Mouse (Mus musculus) layer of hippocampus, adult 8-10 months (tissue): ENCODE measurements around the gene 2410015M20Rik. TPM values are rescaled to one million over a fixed set of nuclear protein-coding genes. Genes with fewer than 3 reads are reported as not detected.
A peak's percentile ranks its signal among the peaks of the same experiment; 100 is the strongest.

ENCODE experiments used
- DNase-seq, 2 experiments: peaks; one replicate each; pipeline ENCODE4 v3.0.0; 2022; ENCODE audit warnings: low spot score in 2 of 2
- total RNA-seq, 4 experiments: library from RNA; stranded (reverse); gene quantifications; 2 replicates each; pipeline ENCODE4 v1.2.4; 2022

2410015M20Rik gene
- total RNA-seq, 4 experiments from 2014 or later = 138 to 161 (median 146) TPM

GRCm38 (mm10) chr17:56572939-56573338, 36.6 kb downstream of the 2410015M20Rik start:
- no peak for DNase-seq

- no peak for DNase-seq
Observed at GRCm38 (mm10) chr17:56572154-56572553, 37.4 kb downstream of the 2410015M20Rik start.

- DNase-seq = no peak
Observed at GRCm38 (mm10) chr17:56570287-56570686, 39.3 kb downstream of the 2410015M20Rik start.

- DNase-seq = no peak
Observed at GRCm38 (mm10) chr17:56567370-56567769, 42.2 kb downstream of the 2410015M20Rik start.

GRCm38 (mm10) chr17:56566918-56567317, 42.7 kb downstream of the 2410015M20Rik start:
- no peak for DNase-seq

GRCm38 (mm10) chr17:56566293-56566692, 43.3 kb downstream of the 2410015M20Rik start:
- no peak for DNase-seq

- DNase-seq = no peak
Observed at GRCm38 (mm10) chr17:56561866-56562265, 47.7 kb downstream of the 2410015M20Rik start.

- no peak for DNase-seq
Observed at GRCm38 (mm10) chr17:56560131-56560530, 49.4 kb downstream of the 2410015M20Rik start.

GRCm38 (mm10) chr17:56559386-56559785, 50.2 kb downstream of the 2410015M20Rik start:
- no peak for DNase-seq

- DNase-seq = peak in 1 of 2 experiments; percentile 75
Observed at GRCm38 (mm10) chr17:56558448-56558847, 51.1 kb downstream of the 2410015M20Rik start.

Other genes starting within 250 kb of the 2410015M20Rik start
- gene Ptprs, start 133.3 kb downstream of the 2410015M20Rik start, total RNA-seq = 100 to 1,000 TPM; 605 to 694 (median 657) TPM
- not detected for gene Znrf4, start 97.3 kb downstream of the 2410015M20Rik start, total RNA-seq
- 1 to 10 TPM in 3 of 4 experiments, under 1 TPM in 1; 0.71 to 5.3 (median 3.7) TPM for gene Gm20219, start 55.4 kb downstream of the 2410015M20Rik start, total RNA-seq
- gene Safb2, start 25.2 kb downstream of the 2410015M20Rik start, total RNA-seq = 100 to 1,000 TPM; 122 to 182 (median 154) TPM
- gene Safb, start 24.9 kb downstream of the 2410015M20Rik start, total RNA-seq = 100 to 1,000 TPM; 149 to 168 (median 159) TPM
- gene Rpl36, start 3.6 kb upstream of the 2410015M20Rik start, total RNA-seq = 100 to 1,000 TPM; 286 to 457 (median 374) TPM
- gene Lonp1, start 17.1 kb upstream of the 2410015M20Rik start, total RNA-seq = 10 to 100 TPM; 56.0 to 64.2 (median 59.3) TPM
- 1 to 10 TPM in 2 of 4 experiments, under 1 TPM in 2; 0.48 to 1.8 (median 1.2) TPM for gene Catsperd, start 18.4 kb upstream of the 2410015M20Rik start, total RNA-seq
- gene Ranbp3, start 63.5 kb upstream of the 2410015M20Rik start, total RNA-seq = 10 to 100 TPM; 89.0 to 93.5 (median 93.0) TPM
- 100 to 1,000 TPM; 161 to 224 (median 198) TPM for gene Ndufa11, start 108.0 kb upstream of the 2410015M20Rik start, total RNA-seq
- 10 to 100 TPM; 10.3 to 15.4 (median 12.5) TPM for gene Vmac, start 108.3 kb upstream of the 2410015M20Rik start, total RNA-seq
- 1 to 10 TPM; 2.3 to 3.3 (median 2.6) TPM for gene Nrtn, start 147.8 kb upstream of the 2410015M20Rik start, total RNA-seq
- gene Dus3l, start 155.0 kb upstream of the 2410015M20Rik start, total RNA-seq = 10 to 100 TPM; 65.0 to 75.5 (median 71.4) TPM
- gene Prr22, start 160.5 kb upstream of the 2410015M20Rik start, total RNA-seq = 1 to 10 TPM in 3 of 4 experiments, under 1 TPM in 1; 0.68 to 1.8 (median 1.6) TPM
- 1 to 10 TPM; 4.3 to 6.0 (median 5.0) TPM for gene Rfx2, start 221.2 kb upstream of the 2410015M20Rik start, total RNA-seq